Mouse (Mus musculus): ENCODE data around the gene Veph1.
A peak's percentile ranks its signal among the peaks of the same experiment; 100 is the strongest.
"Not testable (repeated sequence)": the region's sequence is repeated elsewhere in the genome, so short reads cannot be mapped to it uniquely, and the experiment has no call there.

Veph1 gene

GRCm38 (mm10) chr3:66296545-66296944 lies at the start of gene Veph1:
Gene Veph1, minus strand, starts transcription at chr3:66296837.
- DNase-seq (ENCODE audit: low read depth): no peak

GRCm38 (mm10) chr3:66340742-66341141 lies 44.1 kb upstream of the Veph1 start:
- DNase-seq (ENCODE audit: low read depth): no peak

GRCm38 (mm10) chr3:66332401-66332729 lies 35.7 kb upstream of the Veph1 start:
- no peak for DNase-seq (ENCODE audit: low read depth)

GRCm38 (mm10) chr3:66331592-66332400 lies 35.2 kb upstream of the Veph1 start:
- peak; percentile 2 for DNase-seq (ENCODE audit: low read depth)

- DNase-seq (ENCODE audit: low read depth): no peak
Observed at GRCm38 (mm10) chr3:66330896-66331579, 34.4 kb upstream of the Veph1 start.

- DNase-seq (ENCODE audit: low read depth): no peak
Observed at GRCm38 (mm10) chr3:66325962-66326834, 29.6 kb upstream of the Veph1 start.

- DNase-seq (ENCODE audit: low read depth): no peak
Observed at GRCm38 (mm10) chr3:66325486-66325951, 28.9 kb upstream of the Veph1 start.

- no peak for DNase-seq (ENCODE audit: low read depth)
Observed at GRCm38 (mm10) chr3:66314793-66315715, 18.4 kb upstream of the Veph1 start.

GRCm38 (mm10) chr3:66310586-66310985 lies 13.9 kb upstream of the Veph1 start:
- no peak for DNase-seq (ENCODE audit: low read depth)

- DNase-seq (ENCODE audit: low read depth): no peak
Observed at GRCm38 (mm10) chr3:66309531-66309930, 12.9 kb upstream of the Veph1 start.

GRCm38 (mm10) chr3:66295236-66295635 lies 1.4 kb downstream of the Veph1 start:
- DNase-seq (ENCODE audit: low read depth): no peak

- DNase-seq (ENCODE audit: low read depth): no peak
Observed at GRCm38 (mm10) chr3:66294729-66295128, 1.9 kb downstream of the Veph1 start.

GRCm38 (mm10) chr3:66292356-66292946 lies 4.2 kb downstream of the Veph1 start:
- DNase-seq (ENCODE audit: low read depth): no peak

- DNase-seq (ENCODE audit: low read depth): no peak
Observed at GRCm38 (mm10) chr3:66263270-66263669, 33.4 kb downstream of the Veph1 start.

GRCm38 (mm10) chr3:66262319-66262718 lies 34.3 kb downstream of the Veph1 start:
- DNase-seq (ENCODE audit: low read depth): no peak

- DNase-seq (ENCODE audit: low read depth): no peak
Observed at GRCm38 (mm10) chr3:66254504-66255105, 42.0 kb downstream of the Veph1 start.

- DNase-seq (ENCODE audit: low read depth): no peak
Observed at GRCm38 (mm10) chr3:66251842-66252241, 44.8 kb downstream of the Veph1 start.

- DNase-seq (ENCODE audit: low read depth): no peak
Observed at GRCm38 (mm10) chr3:66240476-66240875, 56.2 kb downstream of the Veph1 start.

- not testable (repeated sequence) for DNase-seq (ENCODE audit: low read depth)
Observed at GRCm38 (mm10) chr3:66236234-66236871, 60.3 kb downstream of the Veph1 start.

- DNase-seq (ENCODE audit: low read depth): no peak
Observed at GRCm38 (mm10) chr3:66224931-66225537, 71.6 kb downstream of the Veph1 start.
